Mouse (Mus musculus) kidney, adult 8-10 months (tissue): Measurements from ENCODE around the gene Runx2.

Source experiments
- DNase-seq, 2 experiments: peaks; one replicate each; pipeline ENCODE4 v3.0.0; 2022

Runx2 gene

GRCm38 (mm10) chr17:44519356-44519755 lies 295.2 kb downstream of the Runx2 start:
- DNase-seq = peak in 1 of 2 experiments; percentile 29

GRCm38 (mm10) chr17:44518156-44518555 lies 296.4 kb downstream of the Runx2 start:
- DNase-seq = no peak

GRCm38 (mm10) chr17:44508198-44508715 lies 306.3 kb downstream of the Runx2 start:
- no peak for DNase-seq

GRCm38 (mm10) chr17:44507741-44508140 lies 306.9 kb downstream of the Runx2 start:
- DNase-seq = no peak

GRCm38 (mm10) chr17:44506524-44506923 lies 308.1 kb downstream of the Runx2 start:
- DNase-seq = no peak

- no peak for DNase-seq
Measured at GRCm38 (mm10) chr17:44504794-44505317, 309.7 kb downstream of the Runx2 start.

GRCm38 (mm10) chr17:44502176-44502575 lies 312.4 kb downstream of the Runx2 start:
- no peak for DNase-seq

GRCm38 (mm10) chr17:44500306-44500899 lies 314.2 kb downstream of the Runx2 start:
- DNase-seq = no peak

GRCm38 (mm10) chr17:44490164-44490794 lies 324.3 kb downstream of the Runx2 start:
- peak; percentile 10 to 23 for DNase-seq

- no peak for DNase-seq
Measured at GRCm38 (mm10) chr17:44489346-44489745, 325.3 kb downstream of the Runx2 start.

- DNase-seq = no peak
Measured at GRCm38 (mm10) chr17:44487514-44488244, 326.9 kb downstream of the Runx2 start.

GRCm38 (mm10) chr17:44485337-44485736 lies 329.3 kb downstream of the Runx2 start:
- DNase-seq = no peak

- no peak for DNase-seq
Measured at GRCm38 (mm10) chr17:44479918-44480317, 334.7 kb downstream of the Runx2 start.

GRCm38 (mm10) chr17:44479491-44479890 lies 335.1 kb downstream of the Runx2 start:
- no peak for DNase-seq

- no peak for DNase-seq
Measured at GRCm38 (mm10) chr17:44475910-44476309, 338.7 kb downstream of the Runx2 start.

GRCm38 (mm10) chr17:44474280-44474679 lies 340.3 kb downstream of the Runx2 start:
- DNase-seq = no peak

GRCm38 (mm10) chr17:44472695-44473094 lies 341.9 kb downstream of the Runx2 start:
- DNase-seq = no peak

GRCm38 (mm10) chr17:44463679-44464078 lies 350.9 kb downstream of the Runx2 start:
- no peak for DNase-seq

- DNase-seq = no peak
Measured at GRCm38 (mm10) chr17:44460156-44460555, 354.4 kb downstream of the Runx2 start.

GRCm38 (mm10) chr17:44459029-44459428 lies 355.6 kb downstream of the Runx2 start:
- DNase-seq = no peak

GRCm38 (mm10) chr17:44456696-44457095 lies 357.9 kb downstream of the Runx2 start:
- DNase-seq = no peak

- peak; percentile 12 to 48 for DNase-seq
Measured at GRCm38 (mm10) chr17:44455681-44456600, 358.7 kb downstream of the Runx2 start.
